Mouse (Mus musculus) lung, postnatal 0 days (tissue): ENCODE data around the gene Rfx1.
A peak's percentile ranks its signal among the peaks of the same experiment; 100 is the strongest.

Experiments
- CTCF ChIP-seq: IDR thresholded peaks from 2 replicates; pipeline ENCODE4 v1.5.1; 2016; ENCODE audit warnings: antibody characterized with exemption, mild to moderate bottlenecking
- EP300 ChIP-seq: IDR thresholded peaks from 2 replicates; pipeline ENCODE4 v1.6.1; 2016; ENCODE audit warnings: antibody characterized with exemption, mild to moderate bottlenecking, control low read depth

- TF ChIP-seq CTCF (peak; percentile 92), EP300 (no peak)
Observed at GRCm38 (mm10) chr8:84039050-84039449, 27.6 kb upstream of the Rfx1 start.
